Mouse (Mus musculus) kidney, adult 10 weeks (tissue): ENCODE results near the gene 4930432M17Rik. TPM values are rescaled to one million over a fixed set of nuclear protein-coding genes. Genes with fewer than 3 reads are reported as not detected.

ENCODE experiments used
- polyA plus RNA-seq: library from polyadenylated mRNA; stranded (reverse); fragments of 350-450 nt; fragmentation: Illumina TruSeq; extraction: RNeasy Lipid Tissue Mini Kit (QIAGEN cat#74804); gene quantifications from one replicate; pipeline ENCODE4 v1.2.3, GENCODE M21; 2014; ENCODE audit warnings: low read depth, low replicate concordance

4930432M17Rik gene
- polyA plus RNA-seq, result not detected

GRCm38 (mm10) chr3:121670462-121670861 lies at the start of gene 4930432M17Rik:
TSS of gene 4930432M17Rik (plus strand) at chr3:121670762.

GRCm38 (mm10) chr3:121722971-121723844 lies 52.6 kb downstream of the 4930432M17Rik start, which contains the start of gene F3:
TSS of gene F3 (plus strand) at chr3:121723537.

Other genes with a start within 250 kb of the 4930432M17Rik start
- gene Cnn3, start 244.3 kb upstream of the 4930432M17Rik start, polyA plus RNA-seq, result 315 TPM
- gene Slc44a3, start 138.4 kb upstream of the 4930432M17Rik start, polyA plus RNA-seq, result 47.5 TPM
- gene F3, start 52.8 kb downstream of the 4930432M17Rik start, polyA plus RNA-seq, result 47.4 TPM
- gene Abcd3, start 144.5 kb downstream of the 4930432M17Rik start, polyA plus RNA-seq, result 654 TPM